Mouse (Mus musculus) hematopoietic stem cell, adult 5-6 weeks (primary cell): ENCODE results near the gene Dpf3. TPM values are rescaled to one million over a fixed set of nuclear protein-coding genes. Genes with fewer than 3 reads are reported as not detected.
A peak's percentile ranks its signal among the peaks of the same experiment; 100 is the strongest.

Experiments
- ATAC-seq, 2 experiments: fragments of 125-278 bp in 1 of 2; replicated peaks in 1 of 2; 2 replicates each; pipeline ENCODE4 v1.8.0; 2016 to 2017; ENCODE audit warnings: inconsistent platforms in 2 of 2, mild to moderate bottlenecking in 2 of 2, moderate number of reproducible peaks in 2 of 2, low read depth in 1 of 2, moderate TSS enrichment in 1 of 2; ENCODE audit not compliant: low FRiP score in 2 of 2, poor library complexity in 2 of 2, severe bottlenecking in 2 of 2, insufficient read depth in 1 of 2, low TSS enrichment in 1 of 2
- total RNA-seq: library from RNA; stranded (forward); fragments of 172-1452, 232-1000 nt; gene quantifications from 2 replicates; pipeline ENCODE4 v1.2.3, GENCODE M21; 2017

The Dpf3 gene
- total RNA-seq, 1 experiment from 2014 or later, result 3.9 TPM

DNA sequence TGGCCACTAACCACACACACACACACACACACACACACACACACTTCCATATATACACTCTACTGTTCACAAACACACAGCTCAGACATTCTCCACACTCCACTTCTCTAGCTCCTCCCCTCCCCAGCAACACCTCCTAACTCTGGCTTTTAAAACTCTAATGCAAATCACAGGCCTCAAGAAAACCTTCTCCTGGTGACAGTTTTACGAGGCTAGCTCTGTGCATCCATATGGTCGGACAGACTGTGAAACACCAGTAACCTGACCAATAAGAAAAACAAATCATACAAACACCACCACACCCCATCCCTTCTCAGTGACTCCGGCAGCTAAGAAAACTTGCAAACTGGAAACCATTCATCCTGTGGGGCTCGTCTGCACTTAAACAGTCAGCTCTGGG is 6.1 kb downstream of the Dpf3 start:
- no peak for ATAC-seq

DNA sequence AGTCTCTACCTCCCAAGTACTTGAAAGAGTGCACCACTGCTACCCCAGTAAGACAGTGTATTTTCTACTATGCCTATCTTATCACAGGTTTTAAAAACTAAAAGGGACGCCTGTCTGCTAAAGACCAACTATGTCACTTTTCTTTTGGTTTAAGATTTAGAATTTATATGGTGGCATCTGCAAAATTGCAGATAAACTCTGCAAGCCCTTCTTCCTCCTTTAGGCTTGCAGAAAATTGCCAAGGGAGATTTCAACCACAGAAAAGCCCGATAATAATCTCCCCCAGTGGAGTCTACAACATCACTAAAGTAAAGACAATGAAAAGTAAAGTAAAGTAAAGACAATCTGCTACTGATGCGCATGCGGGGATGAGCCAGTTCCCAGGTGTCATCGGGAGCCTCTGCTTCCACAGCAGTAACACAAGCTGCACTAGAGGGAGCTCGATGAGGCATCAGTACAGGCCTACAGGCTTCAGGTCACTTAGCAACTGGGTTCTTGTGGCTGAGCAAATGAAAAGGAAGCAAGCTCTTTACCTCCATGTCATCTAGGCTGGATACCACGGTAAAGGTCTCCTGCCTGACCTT is 7.6 kb downstream of the Dpf3 start:
- no peak for ATAC-seq

DNA sequence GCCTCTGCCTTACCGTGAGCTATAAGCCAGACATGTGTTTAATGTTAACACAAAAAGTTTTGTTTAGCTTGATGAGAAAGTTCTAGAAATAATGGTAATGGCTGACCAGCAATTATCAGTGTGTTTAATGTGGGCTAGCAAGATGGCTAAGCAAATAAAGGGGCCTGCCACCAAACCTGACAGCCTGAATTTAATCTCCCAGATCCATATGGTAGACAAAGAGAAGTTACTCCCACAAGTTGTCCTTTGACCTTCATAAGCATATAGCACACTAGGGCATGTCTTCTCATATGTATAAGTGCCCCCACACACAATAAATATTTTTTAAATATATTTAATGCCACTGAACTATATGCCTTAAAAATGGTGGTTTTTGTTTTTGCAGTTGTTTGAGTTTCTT is 8.4 kb downstream of the Dpf3 start:
- no peak for ATAC-seq

DNA sequence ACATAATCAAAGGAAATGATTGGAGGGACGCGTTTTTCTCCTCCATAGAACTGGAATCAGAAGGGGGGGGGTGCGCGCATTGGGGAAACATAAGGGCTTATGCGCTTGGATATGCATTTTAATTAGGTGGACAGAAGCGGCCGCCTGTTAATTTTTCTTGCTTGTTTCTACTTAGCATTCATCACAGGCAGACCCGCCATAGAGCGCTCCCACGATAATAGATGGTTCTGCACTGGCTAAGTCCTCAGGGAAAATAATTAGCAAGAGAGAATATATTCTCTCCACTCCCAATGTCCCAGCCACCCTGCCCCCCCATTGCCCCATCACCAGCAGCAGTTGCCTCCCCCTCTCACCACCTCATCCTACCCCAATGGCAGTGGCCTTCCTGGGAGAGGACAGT is 11.2 kb downstream of the Dpf3 start:
- no peak for ATAC-seq

DNA sequence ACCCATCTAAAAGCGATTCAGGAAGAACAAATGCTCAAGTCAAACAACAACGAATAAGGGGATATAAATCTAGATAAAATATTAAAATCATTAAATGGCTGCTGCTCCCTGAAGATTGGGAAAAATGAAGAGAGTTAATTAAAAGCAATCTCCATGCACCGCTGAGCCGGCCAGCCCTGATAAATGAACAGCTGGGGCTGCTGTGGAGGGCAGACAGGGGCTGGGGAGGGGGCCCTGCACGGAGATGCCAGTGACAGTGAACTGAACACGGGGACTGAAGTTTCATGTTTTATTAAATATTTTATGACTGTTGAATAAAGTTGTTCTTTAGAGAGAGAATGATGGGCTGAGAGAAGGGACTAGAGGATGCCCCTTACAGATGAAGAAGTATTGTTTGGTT is 12.1 kb downstream of the Dpf3 start:
- ATAC-seq, result no peak

DNA sequence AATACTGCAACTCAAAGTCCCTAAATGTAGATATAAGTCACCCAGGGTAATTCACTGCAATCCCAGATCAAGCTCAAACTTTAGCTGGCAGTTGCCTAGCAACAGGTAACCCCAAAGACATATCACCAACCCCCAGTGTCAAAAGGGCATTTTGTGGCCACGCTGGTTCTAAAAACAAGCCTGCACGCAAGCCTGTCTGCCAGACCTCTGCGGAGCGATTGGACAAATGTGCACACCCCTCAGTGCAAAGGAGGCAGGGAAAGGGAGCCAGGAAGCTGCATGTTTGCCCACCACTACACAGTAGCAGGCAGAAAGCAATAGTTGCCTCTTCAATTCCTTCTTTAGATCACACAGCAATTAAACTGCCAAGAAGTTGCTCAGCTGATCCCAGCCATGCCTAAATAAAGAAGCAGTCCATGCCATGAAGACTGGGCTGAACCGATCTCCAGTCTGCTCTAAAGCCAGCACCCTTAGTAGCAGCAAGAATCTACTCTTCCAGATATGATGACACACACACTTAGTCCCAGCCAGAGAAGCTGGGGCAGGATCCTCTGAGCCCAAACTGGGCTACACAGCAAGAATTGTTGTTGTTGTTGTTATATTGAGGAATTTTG is 13.4 kb downstream of the Dpf3 start:
- no peak for ATAC-seq

DNA sequence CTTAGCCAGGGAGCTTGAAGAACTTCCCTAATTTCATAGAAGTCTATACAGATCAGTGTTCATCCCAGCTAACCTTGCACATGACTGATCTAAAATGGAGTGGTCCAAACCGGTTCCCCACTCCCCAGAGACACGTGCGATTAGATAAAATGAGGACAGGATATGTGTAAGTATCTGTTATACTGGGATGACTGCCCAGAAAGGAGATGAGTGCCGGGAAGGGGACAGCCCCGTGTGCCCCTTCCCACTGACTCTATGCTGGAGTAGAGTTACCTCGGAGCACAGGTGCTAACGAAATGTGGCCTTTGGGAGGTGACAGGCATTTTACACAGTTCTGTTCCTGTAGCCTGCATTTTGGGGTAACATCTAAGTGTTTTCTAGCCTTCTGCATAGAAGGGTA is 15.8 kb downstream of the Dpf3 start:
- no peak for ATAC-seq

DNA sequence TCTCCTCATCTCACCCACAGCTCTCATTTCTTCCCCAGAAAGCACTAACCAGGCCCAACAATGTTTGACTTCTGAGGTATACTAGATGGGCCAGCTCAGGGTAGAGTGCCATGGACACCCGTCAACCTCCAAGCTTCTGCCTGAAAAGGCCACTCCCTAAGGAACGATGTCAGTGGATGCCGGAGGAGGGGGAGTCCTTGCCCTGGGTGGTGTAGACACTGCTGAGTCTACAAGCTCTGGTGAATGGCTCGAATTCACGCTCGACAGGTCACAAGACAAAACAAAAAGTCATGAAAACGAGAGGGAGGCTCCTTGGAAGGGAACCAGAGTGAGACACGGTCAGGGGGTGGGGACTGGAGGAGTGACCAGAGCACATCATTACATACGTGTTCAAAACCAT is 17.4 kb downstream of the Dpf3 start:
- ATAC-seq, result no peak

DNA sequence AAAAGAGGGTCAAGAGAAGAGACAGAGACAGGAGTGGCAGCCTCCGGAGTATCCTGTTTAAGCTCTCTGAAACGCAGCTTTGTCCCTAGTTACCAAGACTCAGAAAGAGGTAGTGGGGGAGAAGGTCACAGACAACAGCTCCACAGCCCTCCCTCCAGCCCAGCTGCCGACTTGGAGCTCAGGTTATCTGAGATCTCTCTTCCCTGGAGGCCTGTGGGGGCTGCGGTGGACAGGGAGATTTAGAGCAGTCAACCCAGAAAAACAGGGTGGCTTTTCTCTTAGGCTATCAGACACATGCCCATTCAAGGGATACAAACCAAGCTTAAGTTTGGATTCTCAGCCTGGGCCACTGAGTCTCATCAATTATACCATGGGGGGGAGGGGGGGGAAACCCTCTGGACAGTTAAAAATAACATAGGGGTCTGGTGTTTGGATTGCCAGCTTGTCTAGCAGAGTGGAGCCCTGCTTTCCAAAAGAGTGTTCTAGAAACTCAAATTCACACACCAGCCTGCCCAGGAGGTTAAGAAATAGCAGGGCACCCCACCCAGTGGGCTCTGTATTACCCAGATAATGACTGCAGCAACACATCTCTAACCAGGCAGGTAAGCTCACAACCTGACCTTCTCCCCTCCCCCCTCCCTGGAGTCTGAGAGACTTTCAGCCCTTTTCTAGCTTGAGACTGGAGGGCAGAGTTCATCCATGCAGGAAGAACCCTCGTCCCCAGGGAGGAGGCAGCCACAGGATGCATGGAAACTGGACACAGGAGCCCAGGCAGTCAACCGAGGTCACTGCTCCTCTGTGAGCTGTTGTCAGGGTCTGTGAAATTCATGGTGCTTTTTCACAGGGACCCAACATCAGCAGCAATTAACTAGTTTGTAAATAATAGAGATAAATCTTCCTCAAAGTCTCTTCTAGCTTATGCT is 20.7 kb downstream of the Dpf3 start:
- ATAC-seq, result no peak

DNA sequence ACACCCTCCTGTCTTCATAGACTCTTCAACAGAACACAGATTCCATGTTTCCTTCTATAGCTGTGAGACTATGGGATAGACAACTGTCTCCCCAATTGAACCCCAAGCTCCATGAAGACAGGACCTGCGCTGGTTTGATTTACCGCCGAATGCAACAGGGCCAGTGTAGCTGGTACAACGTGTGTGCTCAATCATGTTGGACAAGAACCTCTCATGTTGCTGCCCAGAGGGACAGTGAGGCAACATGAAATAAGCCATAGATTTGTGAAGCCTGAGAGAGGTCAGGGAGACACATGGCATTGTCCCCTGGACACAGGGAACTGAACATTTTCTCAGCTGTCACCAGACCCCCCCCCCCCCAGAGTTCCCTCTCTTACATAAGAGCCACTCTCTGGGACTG is 21.5 kb downstream of the Dpf3 start:
- ATAC-seq, result no peak

DNA sequence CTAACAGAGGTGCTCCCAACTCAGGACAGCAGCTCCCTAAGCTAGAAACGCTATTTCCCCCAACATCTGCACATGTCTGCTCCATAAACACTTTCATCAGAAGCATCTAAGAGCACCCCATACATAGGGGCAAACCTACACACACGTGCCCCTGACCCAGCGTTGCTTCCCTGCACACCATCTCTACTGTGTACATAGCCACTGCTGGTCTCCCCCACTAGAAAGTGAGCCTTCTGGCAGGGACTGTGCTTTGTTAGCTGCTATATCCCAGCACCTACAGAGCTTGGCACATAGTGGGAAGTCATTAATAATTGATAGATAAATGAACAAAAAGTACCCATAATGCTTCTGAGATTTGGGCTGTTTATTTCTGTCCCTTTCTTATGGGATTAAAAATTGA is 27.2 kb downstream of the Dpf3 start:
- no peak for ATAC-seq

DNA sequence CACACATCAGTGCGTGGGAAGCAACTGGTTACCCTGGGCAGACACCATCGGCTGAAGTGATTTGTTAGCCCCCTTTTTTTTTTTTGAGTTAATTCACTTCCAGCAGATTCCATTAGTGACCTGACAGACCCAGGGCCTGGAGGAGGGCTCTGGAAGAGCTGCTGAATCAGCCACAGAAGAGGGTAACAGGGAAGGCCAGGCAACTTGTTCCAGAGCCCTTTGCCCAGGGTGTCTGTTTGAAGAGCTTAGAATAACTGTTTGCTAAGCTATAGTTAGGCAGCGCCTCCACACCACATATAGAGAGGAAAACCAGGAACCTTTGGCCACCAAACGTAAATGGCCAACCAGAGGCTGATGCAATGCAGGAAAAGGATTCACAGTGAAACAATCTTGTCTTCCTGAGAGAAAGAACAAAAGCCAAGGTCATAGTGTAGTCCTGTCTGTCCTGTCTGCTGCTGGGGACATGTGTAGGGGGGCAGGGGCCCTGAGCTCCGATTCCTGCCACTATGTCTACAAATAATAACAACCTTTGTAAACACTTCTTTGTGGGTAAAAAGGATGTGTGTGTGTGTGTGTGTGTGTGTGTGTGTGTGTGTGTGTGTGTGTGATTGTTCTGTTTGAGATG is 32.7 kb downstream of the Dpf3 start:
- no peak for ATAC-seq

DNA sequence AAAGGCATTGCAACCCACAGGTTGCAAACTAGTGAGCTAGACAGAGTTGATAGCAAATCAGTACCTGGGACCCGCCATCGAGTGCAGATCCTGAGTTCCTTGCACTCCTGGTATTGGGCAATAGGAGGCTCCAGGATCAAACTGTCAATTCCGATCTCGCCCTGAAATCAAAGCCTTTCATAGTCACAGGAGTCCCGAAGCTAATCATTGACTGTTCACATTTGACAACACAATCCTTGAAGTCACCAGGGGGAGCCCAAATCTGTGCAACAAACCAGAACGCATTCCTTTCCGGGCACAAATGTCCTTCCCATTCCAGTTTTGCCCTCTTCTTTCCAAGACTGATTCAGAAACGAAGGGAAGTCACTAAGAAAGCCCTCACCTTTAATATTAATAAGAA is 35.7 kb downstream of the Dpf3 start:
- no peak for ATAC-seq

DNA sequence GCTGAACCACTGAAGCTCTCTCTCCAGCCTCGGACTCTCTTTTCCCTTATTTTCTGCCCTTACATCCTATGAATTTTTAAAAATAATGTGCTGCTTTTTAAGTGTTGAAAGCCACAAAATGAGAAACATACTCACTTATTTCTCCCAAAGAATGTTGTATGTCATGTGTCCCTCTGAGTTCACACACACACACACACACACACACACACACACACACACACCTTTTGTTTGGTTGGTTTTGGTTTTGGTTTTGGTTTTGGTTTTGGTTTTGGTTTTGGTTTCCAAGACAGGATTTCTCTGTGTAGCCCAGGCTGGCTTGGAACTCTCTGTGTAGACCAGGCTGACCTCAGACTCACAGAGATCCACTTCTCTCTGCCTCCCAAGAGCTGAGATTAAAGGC is 37.0 kb downstream of the Dpf3 start:
- no peak for ATAC-seq

DNA sequence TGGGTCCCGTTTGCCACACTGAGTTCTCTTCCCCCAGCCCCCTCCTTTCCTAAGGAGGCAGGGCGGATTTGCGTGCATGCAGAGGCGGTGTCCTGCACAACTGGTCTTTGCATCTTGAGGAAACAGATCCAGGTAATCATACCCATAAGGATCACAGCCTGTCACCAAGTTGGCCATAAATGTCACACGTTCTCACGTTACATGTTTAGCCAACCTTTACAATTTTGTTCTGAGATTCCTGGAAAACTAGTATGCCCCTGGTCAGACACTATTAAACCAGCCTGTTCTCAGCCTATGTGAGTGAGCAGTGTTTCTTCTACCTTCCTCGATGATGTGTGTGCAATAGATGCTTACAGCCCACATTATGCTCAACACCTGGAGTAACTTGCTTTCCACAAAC is 38.3 kb downstream of the Dpf3 start:
- ATAC-seq, result no peak

DNA sequence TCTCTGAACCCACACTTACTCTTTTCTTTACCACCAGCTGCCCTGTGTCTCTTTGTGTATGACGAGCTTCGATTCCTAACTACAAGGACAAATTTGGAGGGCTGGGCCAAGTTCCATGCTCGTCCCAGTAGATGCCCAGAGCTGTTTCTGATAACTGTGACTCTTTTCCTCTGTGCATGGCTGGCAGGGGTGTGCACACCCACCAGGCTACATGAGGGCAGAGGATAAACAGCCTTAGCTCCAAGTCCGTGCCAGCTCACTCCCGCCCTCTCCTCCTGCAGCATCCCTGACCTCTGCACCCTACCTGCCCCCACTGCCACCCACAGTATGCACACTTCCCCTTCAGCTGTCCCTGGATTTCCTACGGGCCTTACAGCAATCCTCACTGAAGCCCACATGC is 41.9 kb downstream of the Dpf3 start:
- no peak for ATAC-seq

DNA sequence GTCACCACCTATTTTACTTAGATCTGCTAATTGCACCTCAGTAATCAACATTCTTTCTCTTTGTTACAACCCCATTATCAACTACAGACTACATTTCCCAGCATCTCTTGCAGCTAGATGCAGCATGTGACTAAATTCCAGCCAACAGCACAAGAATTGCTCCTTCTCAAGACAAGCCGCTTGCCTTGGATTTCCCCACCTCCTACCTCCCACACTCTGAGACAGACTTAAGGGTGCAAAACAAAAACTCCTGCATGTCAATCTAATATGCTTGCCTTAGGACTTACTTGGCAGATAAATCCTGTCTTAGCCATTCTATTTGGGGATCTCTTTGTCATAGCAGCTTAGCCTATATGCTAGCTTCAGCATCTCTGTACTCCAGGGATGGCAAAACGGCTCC is 43.1 kb downstream of the Dpf3 start:
- ATAC-seq, result no peak

DNA sequence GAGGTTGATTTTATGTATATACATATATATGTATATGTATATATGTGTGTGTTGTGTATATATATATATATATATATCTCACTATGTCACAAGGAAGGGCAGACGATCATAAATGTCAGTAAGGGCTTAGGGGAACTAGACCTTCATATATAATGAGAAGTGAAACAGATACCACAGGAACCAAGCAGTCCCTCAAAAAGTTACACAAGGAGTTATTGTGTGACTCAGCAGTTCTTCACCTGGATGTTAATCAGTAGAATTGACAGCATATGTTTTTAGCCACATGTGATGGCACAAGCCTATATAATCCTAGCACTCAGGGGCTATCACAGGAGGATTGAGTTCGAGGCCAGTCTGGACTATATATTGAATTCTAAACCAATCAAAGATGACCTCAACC is 49.5 kb downstream of the Dpf3 start:
- 0 out of 4 replicates have a peak, but pooled peaks have one; percentile 17 for ATAC-seq
